Comparison of ENCODE assay signal across 8 mouse cellular contexts in the genomic region with DNA sequence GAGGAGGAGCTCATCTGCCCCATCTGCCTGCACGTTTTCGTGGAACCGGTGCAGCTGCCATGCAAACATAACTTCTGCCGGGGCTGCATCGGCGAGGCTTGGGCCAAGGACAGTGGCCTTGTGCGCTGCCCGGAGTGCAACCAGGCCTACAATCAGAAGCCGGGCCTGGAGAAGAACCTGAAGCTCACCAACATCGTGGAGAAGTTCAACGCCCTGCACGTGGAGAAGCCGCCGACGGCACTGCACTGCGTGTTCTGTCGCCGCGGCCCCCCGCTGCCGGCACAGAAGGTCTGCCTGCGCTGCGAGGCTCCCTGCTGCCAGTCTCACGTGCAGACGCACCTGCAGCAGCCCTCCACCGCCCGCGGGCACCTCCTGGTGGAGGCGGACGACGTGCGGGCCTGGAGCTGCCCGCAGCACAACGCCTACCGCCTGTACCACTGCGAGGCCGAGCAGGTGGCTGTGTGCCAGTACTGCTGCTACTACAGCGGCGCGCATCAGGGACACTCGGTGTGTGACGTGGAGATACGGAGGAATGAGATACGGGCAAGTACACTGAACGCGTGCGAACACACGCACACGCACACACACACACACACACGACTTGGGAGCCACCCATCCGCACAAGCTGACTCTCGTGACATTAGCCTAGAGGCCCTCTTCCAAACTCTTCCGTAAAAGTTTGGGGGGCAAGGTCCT. TPM values are rescaled to one million over a fixed set of nuclear protein-coding genes. Genes with fewer than 3 reads are reported as not detected.
A peak's percentile ranks its signal among the peaks of the same experiment; 100 is the strongest.
DNase-seq lines count a peak whose midpoint lies in the region; ATAC-seq and TF ChIP-seq lines count a peak whose summit lies in the region.

No protein-coding gene starts in this region.

- peak; percentile 71 for TF ChIP-seq CTCF in heart, adult 2 months (IDR thresholded peaks at IDR 0.05)

- under 1% methylated on average over 53 of the region's 53 CpGs for WGBS in heart, adult 2 months
- WGBS in limb, embryonic 15.5 days = under 1% methylated on average over 53 of the region's 53 CpGs
- WGBS in midbrain, embryonic 16.5 days = 0% methylated on average over 53 of the region's 53 CpGs

- peak; percentile 80 for DNase-seq in layer of hippocampus, adult 11-12 months (ENCODE audit: low spot score)
- no peak for DNase-seq in layer of hippocampus, adult 9-10 months (ENCODE audit: low spot score)
- peak; percentile 66 for DNase-seq in embryo, embryonic 9.5 days (ENCODE audit: extremely low spot score)
- DNase-seq in heart, adult 2 months = peak; percentile 86 to 87
- DNase-seq in kidney, adult 9 months = peak; percentile 87
- DNase-seq in spleen, postnatal 36 days (ENCODE audit: low spot score in 2 of 2) = peak; percentile 87 to 89

- peak overlapping the region; percentile 100 for H3K9ac ChIP-seq in heart, adult 2 months (ENCODE audit: low read depth, low read length)
- H3K9ac ChIP-seq in limb, embryonic 15.5 days = peak overlapping the region; percentile 86
- peak overlapping the region; percentile 87 for H3K9ac ChIP-seq in midbrain, embryonic 16.5 days (ENCODE audit: low read depth, low read length)

- ATAC-seq in limb, embryonic 15.5 days (ENCODE audit: insufficient number of reproducible peaks, low FRiP score, low TSS enrichment, low read depth) = no peak
- ATAC-seq in midbrain, embryonic 16.5 days = no peak

- H3K4me1 ChIP-seq in heart, adult 2 months (ENCODE audit: control insufficient read depth, insufficient read depth, low read length) = peaks cover 18% of the 10 kb centered on the region
- H3K4me1 ChIP-seq in limb, embryonic 15.5 days = peaks cover 49% of the 10 kb centered on the region
- H3K4me1 ChIP-seq in midbrain, embryonic 16.5 days (ENCODE audit: control insufficient read depth, insufficient read depth, low read length) = peaks cover 37% of the 10 kb centered on the region

- peaks cover 23% of the 10 kb centered on the region for H3K36me3 ChIP-seq in heart, adult 2 months (ENCODE audit: control insufficient read depth, insufficient read depth, low read length)
- peaks cover 23% of the 10 kb centered on the region for H3K36me3 ChIP-seq in limb, embryonic 15.5 days
- H3K36me3 ChIP-seq in midbrain, embryonic 16.5 days (ENCODE audit: control insufficient read depth, insufficient read depth, low read length) = no peaks in the 10 kb centered on the region

- 0 out of 2 replicates have a peak, but pooled peaks have one; percentile 7 for TF ChIP-seq EP300 in heart, adult 2 months (IDR thresholded peaks at IDR 0.05; ENCODE audit: insufficient read depth, low read depth, low read length)

- peak overlapping the region; percentile 97 for H3K4me3 ChIP-seq in heart, adult 2 months
- H3K4me3 ChIP-seq in limb, embryonic 15.5 days = peak overlapping the region; percentile 92
- peak overlapping the region; percentile 64 for H3K4me3 ChIP-seq in midbrain, embryonic 16.5 days (ENCODE audit: low read depth, low read length)

- intact Hi-C loops in heart, adult 2 months (cut with DNase I) = loop anchor here (1.0 to 5.0 kb wide), 4 partner anchors 24 to 105 kb away; partner anchors contain the start of genes Actr1a, Arl3, Sfxn2 and Sufu

- H3K27ac ChIP-seq in heart, adult 2 months = peak overlapping the region; percentile 99
- peak overlapping the region; percentile 99 for H3K27ac ChIP-seq in limb, embryonic 15.5 days
- peak overlapping the region; percentile 98 for H3K27ac ChIP-seq in midbrain, embryonic 16.5 days (ENCODE audit: low read length)

- no peaks in the 10 kb centered on the region for H3K27me3 ChIP-seq in heart, adult 2 months (ENCODE audit: control insufficient read depth, insufficient read depth, low read length)
- no peaks in the 10 kb centered on the region for H3K27me3 ChIP-seq in limb, embryonic 15.5 days
- no peaks in the 10 kb centered on the region for H3K27me3 ChIP-seq in midbrain, embryonic 16.5 days (ENCODE audit: control insufficient read depth, insufficient read depth, low read depth, low read length)

- H3K4me2 ChIP-seq in limb, embryonic 15.5 days = peak overlapping the region; percentile 94
- peak overlapping the region; percentile 89 for H3K4me2 ChIP-seq in midbrain, embryonic 16.5 days (ENCODE audit: low read length)

- no peaks in the 10 kb centered on the region for H3K9me3 ChIP-seq in limb, embryonic 15.5 days
- H3K9me3 ChIP-seq in midbrain, embryonic 16.5 days (replicated peaks; ENCODE audit: control insufficient read depth, low read length, poor library complexity, severe bottlenecking) = no peaks in the 10 kb centered on the region

- peak; percentile 54; the same call in 1 of the 2 replicates for TF ChIP-seq POLR2A in heart, adult 2 months (IDR thresholded peaks at IDR 0.05; ENCODE audit: insufficient read depth, low read depth, low read length)

- peaks cover 7% of the 10 kb centered on the region for H3K79me2 ChIP-seq in heart, adult 2 months (replicated peaks; ENCODE audit: control insufficient read depth, insufficient read depth, low read length)

RNA-seq across cellular contexts. Expression of gene Trim8, which starts 1.1 kb away (rescaled TPM):
- total RNA-seq in heart, adult 2 months (2021) = 10 to 100 TPM; 39.2 to 39.8 TPM
- polyA plus RNA-seq in heart, adult 2 months (2012; rRNA removed) = 17.2 and 24.1 TPM in 2 replicates
- polyA plus RNA-seq in limb, embryonic 15.5 days (2015; fragmentation: Nextera tagmentation; extraction: Ambion mirVana) = 14.6 and 15.1 TPM in 2 replicates
- 25.9 and 26.8 TPM in 2 replicates for polyA plus RNA-seq in midbrain, embryonic 16.5 days (2015; fragmentation: Nextera tagmentation; extraction: Ambion mirVana)
